Mouse (Mus musculus) layer of hippocampus, postnatal 14 days (tissue): ENCODE results near the gene Shisa8. TPM values are rescaled to one million over a fixed set of nuclear protein-coding genes. Genes with fewer than 3 reads are reported as not detected.

Experiments used
- DNase-seq, 2 experiments: peaks; one replicate each; pipeline ENCODE4 v3.0.0; 2021 to 2022; ENCODE audit warnings: low spot score in 2 of 2, mixed read lengths in 1 of 2
- total RNA-seq, 2 experiments: library from RNA; stranded (reverse); gene quantifications; 2 replicates each; pipeline ENCODE4 v1.2.3; 2021

The Shisa8 gene
- total RNA-seq, 2 experiments from 2014 or later = 2.5 to 3.1 TPM

DNA sequence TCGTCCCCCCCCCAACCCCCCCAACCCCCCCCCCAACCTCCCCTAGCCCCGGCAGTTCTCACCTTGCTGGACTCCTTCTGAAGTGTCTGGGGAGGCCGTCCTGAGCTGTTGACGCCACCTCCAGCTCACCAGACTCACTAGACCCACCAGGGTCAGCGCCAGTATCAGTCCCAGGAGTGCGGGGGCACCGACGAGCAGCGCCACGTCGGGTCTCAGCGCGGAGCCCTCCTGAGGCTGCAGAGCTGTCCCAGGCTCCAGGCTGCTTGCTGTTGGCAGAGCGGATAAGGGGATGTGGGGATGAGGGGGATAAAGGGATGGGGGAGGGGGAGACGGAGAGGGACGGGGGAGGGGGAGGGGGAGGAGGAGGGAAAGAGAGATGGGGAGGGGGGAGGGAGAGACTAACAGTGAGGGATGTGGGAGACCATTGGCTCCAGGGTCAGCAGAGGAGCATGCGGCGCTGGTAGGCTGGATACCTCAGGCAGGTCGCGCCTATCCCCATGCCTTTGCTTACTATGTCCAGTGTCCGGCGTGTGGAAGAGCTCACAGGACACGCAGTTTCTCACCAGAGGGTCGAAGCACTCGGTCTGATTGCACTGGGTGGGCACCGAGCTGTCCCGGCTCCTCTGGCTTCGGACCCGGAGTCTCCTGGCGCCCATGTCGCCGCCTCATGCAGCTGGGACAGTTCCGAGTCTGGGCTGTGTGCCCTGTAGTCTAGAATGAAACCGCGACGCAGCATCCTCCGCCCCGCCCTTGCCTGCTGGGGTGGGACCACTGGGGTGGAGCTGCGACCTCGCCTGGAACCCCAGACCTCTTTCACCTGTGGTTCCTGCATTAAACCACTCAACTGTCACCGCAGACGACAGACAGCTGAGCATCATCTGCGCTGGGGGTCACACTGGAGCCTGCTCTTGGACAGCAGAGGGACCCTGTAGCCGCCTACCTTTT lies 11.3 kb upstream of the Shisa8 start, which contains the start of gene Tnfrsf13c:
Gene Tnfrsf13c (minus strand): TSS at position 713 of the 945 bp plus-strand sequence.
- DNase-seq = no peak

- DNase-seq = no peak
Observed at GRCm38 (mm10) chr15:82223251-82223650, 10.6 kb upstream of the Shisa8 start.

- no peak for DNase-seq
Observed at GRCm38 (mm10) chr15:82221104-82221860, 8.7 kb upstream of the Shisa8 start.

DNA sequence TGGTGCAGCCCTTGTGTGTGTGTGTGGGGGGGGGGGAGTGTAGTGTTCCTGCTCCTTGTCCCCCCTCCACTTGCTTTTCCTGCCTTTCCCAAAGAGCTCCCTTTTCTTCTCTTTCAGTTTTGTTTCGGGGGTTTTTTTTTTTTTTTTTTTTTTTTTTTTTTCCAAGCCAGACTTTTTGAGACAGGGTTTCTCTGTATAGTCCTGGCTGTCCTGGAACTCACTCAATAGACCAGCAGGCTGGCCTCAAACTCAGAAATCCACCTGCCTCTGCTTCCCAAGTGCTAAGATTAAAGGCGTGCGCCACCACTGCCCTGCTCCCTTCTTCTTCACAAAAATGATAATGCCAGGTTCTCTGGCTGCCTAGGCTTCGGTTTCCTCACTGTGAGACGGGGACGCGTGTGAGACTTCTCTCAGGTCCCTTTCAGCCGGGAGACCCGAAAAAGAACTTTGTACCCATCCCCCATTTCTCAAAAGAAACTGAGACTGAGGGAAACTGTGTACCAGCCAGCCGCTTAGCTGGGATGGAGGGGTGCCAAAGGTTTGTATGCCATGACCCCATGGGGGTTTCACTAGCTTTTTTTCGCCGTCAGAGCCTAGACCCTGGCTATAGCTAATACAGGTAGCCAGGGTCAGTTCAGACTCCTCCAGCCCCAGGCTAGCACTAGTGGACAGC lies 7.5 kb upstream of the Shisa8 start:
- DNase-seq = no peak

DNA sequence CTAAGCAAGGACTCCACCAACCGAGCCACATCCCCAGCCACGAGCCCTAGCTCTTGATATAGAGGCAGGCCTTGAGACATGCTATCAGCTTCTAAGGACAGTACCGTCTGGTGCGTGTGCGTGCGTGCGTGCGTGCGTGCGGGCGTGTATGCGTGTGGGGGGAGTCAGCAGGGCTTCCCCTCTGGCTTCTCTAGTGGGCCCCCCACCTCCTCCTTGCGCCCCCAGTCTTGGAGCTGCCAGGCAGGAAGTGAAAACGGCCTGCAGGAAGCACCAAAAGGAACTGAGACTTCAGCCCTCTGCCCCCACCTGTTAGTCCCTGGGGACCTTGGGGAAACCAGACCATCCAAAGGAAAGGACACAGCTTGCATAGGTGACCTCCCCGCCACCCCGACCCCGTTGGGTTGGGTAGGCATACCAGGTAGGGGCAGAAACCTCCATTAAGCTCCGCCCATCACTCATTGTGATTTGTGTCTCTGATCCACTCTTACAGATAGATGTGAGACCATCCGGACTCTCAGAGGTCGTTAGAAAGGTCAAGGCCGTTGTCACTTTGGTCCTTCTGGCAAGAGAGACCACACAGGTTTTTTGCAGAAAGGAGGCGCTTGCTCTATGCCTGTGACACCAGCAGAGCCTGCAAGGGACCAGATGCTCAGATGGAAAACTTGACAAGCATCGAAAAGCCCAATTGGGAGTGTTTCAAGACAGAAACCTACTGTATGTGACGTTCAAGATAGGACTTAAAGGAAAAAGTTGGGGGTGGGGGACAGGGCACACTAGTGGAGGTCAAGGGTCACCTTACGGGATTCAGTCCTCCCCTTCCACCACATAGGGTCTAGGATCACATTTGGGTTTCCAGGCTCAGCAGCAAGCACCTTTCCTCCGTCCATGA lies 6.4 kb upstream of the Shisa8 start:
- no peak for DNase-seq

- no peak for DNase-seq
Observed at GRCm38 (mm10) chr15:82217980-82218379, 5.4 kb upstream of the Shisa8 start.

DNA sequence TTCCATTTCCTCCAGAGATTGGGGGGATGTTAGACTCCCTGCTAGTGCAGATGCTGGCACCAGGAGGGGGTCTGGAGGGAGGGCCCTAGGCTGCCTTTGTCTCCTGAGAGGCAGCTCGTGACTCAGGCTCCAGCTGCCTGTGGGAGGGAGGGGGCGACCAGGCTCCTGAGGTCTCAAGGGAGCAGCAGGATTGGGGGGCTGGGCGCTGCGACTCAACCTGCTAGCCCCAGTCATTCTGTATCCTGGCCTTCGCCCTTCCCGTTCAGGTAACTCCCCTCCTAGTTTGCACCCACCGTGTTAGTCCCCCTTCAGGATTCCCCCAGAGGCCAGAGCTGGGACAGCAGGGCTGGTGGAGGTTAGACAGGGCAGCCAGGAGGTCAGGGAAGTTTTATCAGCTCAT lies 4.4 kb upstream of the Shisa8 start:
- no peak for DNase-seq

GRCm38 (mm10) chr15:82216142-82216827 lies 3.7 kb upstream of the Shisa8 start:
- no peak for DNase-seq

DNA sequence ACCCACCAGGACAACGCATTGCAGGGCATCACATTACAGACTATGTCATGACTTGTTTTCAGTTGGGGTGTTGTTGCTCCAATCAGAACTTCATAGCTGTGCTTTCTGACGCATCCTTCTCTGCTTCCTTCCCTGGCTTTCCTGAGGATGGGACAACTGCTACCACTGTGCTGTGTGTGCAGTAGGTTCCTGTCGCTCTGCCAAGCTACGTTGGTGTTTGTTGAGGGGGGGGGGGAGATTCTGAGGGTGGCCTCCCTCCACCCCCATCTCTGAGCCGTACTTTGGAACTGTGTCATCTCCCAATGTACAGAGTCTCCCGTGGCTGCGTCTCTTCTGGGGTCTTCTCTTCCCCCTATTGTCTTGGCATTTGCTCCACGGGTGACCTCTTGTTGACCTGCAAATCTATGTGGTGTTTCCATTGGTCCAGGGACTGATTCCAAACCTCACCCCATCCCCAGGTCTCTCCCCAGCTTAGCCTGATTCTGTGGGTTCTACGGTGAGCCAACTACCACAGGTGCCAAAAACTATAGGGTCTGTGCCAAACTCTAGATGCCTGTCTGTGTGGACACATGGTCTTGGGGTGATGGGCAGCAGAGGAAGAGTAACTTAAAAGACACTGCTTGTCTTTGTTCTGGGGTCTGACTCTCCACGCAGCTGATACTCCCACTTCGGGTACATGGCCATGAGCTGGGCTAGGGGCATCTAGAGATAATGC lies 2.9 kb upstream of the Shisa8 start:
- DNase-seq = no peak

DNA sequence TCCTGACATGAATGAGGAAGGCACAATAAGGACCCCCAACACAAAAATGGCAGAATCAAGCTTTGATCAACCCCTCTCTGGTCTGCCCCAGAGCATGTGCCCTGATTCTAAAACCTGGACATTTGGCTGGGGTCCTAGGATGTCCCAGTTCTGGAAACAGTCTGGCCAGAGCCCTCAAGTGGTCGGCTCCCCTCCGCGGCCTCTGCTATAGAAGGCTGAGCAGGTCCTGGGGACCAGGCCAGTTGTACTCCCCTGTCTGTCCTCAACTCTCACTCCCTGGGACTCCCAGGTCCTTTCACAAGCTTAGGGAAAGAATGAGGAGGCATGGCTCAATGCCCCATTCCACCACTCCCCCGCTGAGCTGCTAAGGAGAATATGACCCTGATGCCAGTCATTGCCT lies 607 bp upstream of the Shisa8 start:
- no peak for DNase-seq

- no peak for DNase-seq
Observed at GRCm38 (mm10) chr15:82211911-82212751, 484 bp downstream of the Shisa8 start.

GRCm38 (mm10) chr15:82211281-82211680 lies 1.3 kb downstream of the Shisa8 start:
- DNase-seq = no peak

DNA sequence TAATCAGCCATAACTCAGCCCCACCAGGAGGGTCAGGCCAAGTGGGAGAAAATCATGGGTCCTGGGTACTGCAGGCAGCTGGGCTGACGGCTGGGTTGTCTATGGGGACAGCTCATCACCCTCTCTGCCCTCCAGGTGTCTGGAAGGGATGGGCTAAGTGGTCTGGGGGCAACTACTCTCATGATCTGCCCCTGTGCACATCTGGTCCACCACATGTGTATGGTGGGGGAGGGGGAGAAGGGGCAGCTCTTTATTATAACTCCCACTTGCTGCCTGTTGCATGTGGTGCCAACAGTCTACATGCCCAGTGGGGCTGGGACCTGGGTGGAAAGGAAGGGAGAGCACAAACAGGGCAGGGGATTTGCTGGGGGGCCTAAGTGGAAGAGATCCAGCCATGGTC lies 1.8 kb downstream of the Shisa8 start:
- no peak for DNase-seq

GRCm38 (mm10) chr15:82209295-82210050 lies 3.1 kb downstream of the Shisa8 start:
- no peak for DNase-seq

DNA sequence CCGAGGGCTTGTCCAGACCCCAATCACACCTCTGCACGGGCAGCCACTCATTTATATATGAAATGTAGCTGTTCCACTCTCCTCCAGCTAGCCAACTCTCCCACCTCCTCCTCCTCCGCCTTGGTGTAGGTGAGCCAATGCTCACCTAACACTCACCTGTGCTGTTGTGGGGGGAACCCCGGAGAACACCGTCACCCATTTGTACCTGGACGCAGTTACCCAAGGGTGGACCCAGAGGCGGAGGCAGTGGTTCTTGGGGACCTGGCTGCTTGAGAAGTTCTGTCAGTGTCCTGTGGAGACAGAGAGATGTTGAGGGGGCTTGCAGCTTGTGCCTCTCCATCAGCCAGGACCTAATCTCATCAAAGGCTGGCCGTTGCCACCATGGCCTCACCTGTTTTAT lies 4.3 kb downstream of the Shisa8 start:
- no peak for DNase-seq

- no peak for DNase-seq
Observed at GRCm38 (mm10) chr15:82207504-82208219, 5.0 kb downstream of the Shisa8 start.

DNA sequence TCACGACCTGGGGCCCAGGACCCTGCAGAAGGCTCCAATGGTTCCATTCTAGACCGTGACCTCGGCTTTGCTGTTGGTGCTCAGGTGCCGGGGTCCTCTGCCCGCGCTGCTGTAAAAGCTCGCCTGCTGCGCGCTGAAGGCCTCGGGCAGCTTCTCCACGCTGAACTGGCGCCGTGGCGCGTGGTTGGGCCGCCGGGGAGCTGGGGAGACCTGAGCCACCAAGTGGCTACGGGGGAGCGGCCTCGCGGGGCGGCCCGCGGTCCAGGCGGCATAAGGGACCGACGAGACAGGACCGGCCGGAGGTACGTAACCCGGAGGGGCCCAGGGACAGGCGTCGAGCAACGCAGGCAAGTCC lies 5.5 kb downstream of the Shisa8 start:
- no peak for DNase-seq
